Mouse (Mus musculus) midbrain, embryonic 15.5 days (tissue): Measurements from ENCODE around the gene Muc3. TPM values are rescaled to one million over a fixed set of nuclear protein-coding genes. Genes with fewer than 3 reads are reported as not detected.
"Not testable (repeated sequence)": the region's sequence is repeated elsewhere in the genome, so short reads cannot be mapped to it uniquely, and the experiment has no call there.

Source experiments
- ATAC-seq: fragments of 200-750 bp; cut with Nextera tagmentation; replicated peaks from 2 replicates; pipeline ENCODE4 v1.8.0; 2017; ENCODE audit warnings: moderate TSS enrichment
- H3K27ac ChIP-seq: fragments of 300-500 bp; sonication (generic); 2 replicates; pipeline ENCODE4 v1.5.1; 2015; ENCODE audit warnings: mild to moderate bottlenecking, inconsistent platforms
- H3K27me3 ChIP-seq: fragments of 300-500 bp; sonication (generic); replicated peaks from 2 replicates; pipeline ENCODE4 v1.6.1; 2015; ENCODE audit warnings: inconsistent platforms
- H3K36me3 ChIP-seq: fragments of 300-500 bp; sonication (generic); replicated peaks from 2 replicates; pipeline ENCODE4 v1.6.1; 2015; ENCODE audit warnings: inconsistent platforms
- H3K4me1 ChIP-seq: fragments of 300-500 bp; sonication (generic); 2 replicates; pipeline ENCODE4 v1.6.1; 2015; ENCODE audit warnings: inconsistent platforms
- H3K4me2 ChIP-seq: fragments of 300-500 bp; sonication (generic); 2 replicates; pipeline ENCODE4 v1.6.1; 2015; ENCODE audit warnings: inconsistent platforms, mild to moderate bottlenecking, moderate library complexity
- H3K4me3 ChIP-seq: fragments of 300-500 bp; sonication (generic); 2 replicates; pipeline ENCODE4 v1.5.1; 2015; ENCODE audit warnings: mild to moderate bottlenecking, inconsistent platforms
- H3K9ac ChIP-seq: fragments of 300-500 bp; sonication (generic); 2 replicates; pipeline ENCODE4 v1.6.1; 2015; ENCODE audit warnings: mild to moderate bottlenecking, inconsistent platforms
- H3K9me3 ChIP-seq: fragments of 300-500 bp; sonication (generic); 2 replicates; pipeline ENCODE4 v1.6.1; 2016; ENCODE audit warnings: inconsistent platforms
- WGBS: fragments of 180-500 bp; shearing (Covaris S2); methylation state at CpG from one replicate; pipeline ENCODE4 v1.1.7; 2015; ENCODE audit warnings: mixed read lengths; 5-methylcytosine and 5-hydroxymethylcytosine counted together
- polyA plus RNA-seq: library from polyadenylated mRNA; unstranded; fragments of >200 nt; fragmentation: Nextera tagmentation; extraction: Ambion mirVana; gene quantifications from 2 replicates; pipeline ENCODE4 v1.2.1, GENCODE M21; 2015

Muc3 gene
- polyA plus RNA-seq, 1 experiment from 2014 or later = not detected

GRCm38 (mm10) chr5:137117994-137118393 lies 31.1 kb downstream of the Muc3 start:
- H3K4me1 ChIP-seq = peaks cover 25% of the 10 kb centered on the region
- ATAC-seq, H3K9ac ChIP-seq, H3K27me3 ChIP-seq, H3K36me3 ChIP-seq, H3K4me3 ChIP-seq, H3K27ac ChIP-seq, H3K4me2 ChIP-seq, H3K9me3 ChIP-seq: not testable (repeated sequence)
- WGBS = 86% methylated on average over 3 of the region's 3 CpGs

GRCm38 (mm10) chr5:137116987-137117386 lies 32.1 kb downstream of the Muc3 start:
- no peak overlapping the region for H3K27ac ChIP-seq
- H3K36me3 ChIP-seq = no peaks in the 10 kb centered on the region
- H3K9ac ChIP-seq = no peak overlapping the region
- H3K4me2 ChIP-seq = no peak overlapping the region
- peaks cover 15% of the 10 kb centered on the region for H3K4me1 ChIP-seq
- no peak for ATAC-seq
- WGBS = 85% methylated on average over 2 of the region's 2 CpGs
- H3K4me3 ChIP-seq = no peak overlapping the region
- H3K27me3 ChIP-seq = no peaks in the 10 kb centered on the region
- H3K9me3 ChIP-seq = no peaks in the 10 kb centered on the region

- no peak for ATAC-seq
- WGBS = 12% methylated on average over 29 of the region's 29 CpGs
- Histone ChIP-seq H3K4me1 (peaks cover 13% of the 10 kb centered on the region), H3K27me3 (no peaks in the 10 kb centered on the region), H3K9me3 (no peaks in the 10 kb centered on the region), H3K9ac (peak within 1 kb of the TSS; percentile 31; the same call in 1 of the 2 replicates), H3K36me3 (no peaks in the 10 kb centered on the region), H3K27ac (no peak within 1 kb of the TSS), H3K4me2 (peak within 1 kb of the TSS; percentile 49), H3K4me3 (peak within 1 kb of the TSS; percentile 35)
Measured at GRCm38 (mm10) chr5:137115866-137116847, 33.0 kb downstream of the Muc3 start, which contains the start of gene Trim56. Gene Trim56 (minus strand): TSS chr5:137116209.

DNA sequence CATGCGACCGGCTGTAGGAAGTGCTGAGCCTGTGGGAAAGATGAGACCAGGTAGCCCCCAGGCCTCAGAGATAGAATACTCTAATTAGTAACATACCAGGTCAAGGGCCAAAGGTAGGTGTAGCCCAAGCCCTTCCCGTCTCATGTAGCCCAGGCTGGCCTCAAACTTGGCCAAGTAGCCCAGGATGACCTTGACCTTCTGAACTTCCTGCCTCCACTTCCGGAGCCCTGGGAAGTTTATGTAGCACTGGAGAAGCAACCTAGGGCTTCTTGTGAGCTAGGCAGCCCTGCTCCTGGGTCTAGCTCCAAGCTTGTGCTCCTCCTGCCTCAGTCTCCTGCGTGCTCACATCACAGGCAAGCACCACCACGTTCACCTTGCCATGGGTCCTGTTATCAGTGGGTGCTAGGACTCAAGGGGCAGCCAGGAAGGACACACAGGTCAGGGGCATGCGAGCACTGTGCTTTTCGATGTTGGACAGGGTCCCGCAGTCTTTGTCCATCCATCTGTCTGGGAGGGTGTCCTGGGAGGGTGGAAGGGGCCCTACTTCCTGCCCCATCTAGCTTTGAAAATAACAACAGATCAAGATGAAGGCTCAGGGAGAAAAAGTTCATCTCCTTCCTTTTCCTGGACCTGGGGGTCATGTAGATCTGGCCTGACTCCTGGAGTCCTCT lies 34.1 kb downstream of the Muc3 start:
- no peaks in the 10 kb centered on the region for H3K9me3 ChIP-seq
- 86% methylated on average over 9 of the region's 9 CpGs for WGBS
- H3K9ac ChIP-seq = 0 out of 2 replicates have a peak overlapping the region, but pooled peaks have one; percentile 23
- no peak overlapping the region for H3K27ac ChIP-seq
- peak overlapping the region; percentile 49; the same call in 1 of the 2 replicates for H3K4me2 ChIP-seq
- no peak for ATAC-seq
- no peak overlapping the region for H3K4me3 ChIP-seq
- H3K27me3 ChIP-seq = no peaks in the 10 kb centered on the region
- H3K4me1 ChIP-seq = peaks cover 13% of the 10 kb centered on the region
- no peaks in the 10 kb centered on the region for H3K36me3 ChIP-seq

- ATAC-seq = no peak
- no peaks in the 10 kb centered on the region for H3K9me3 ChIP-seq
- no peak overlapping the region for H3K4me3 ChIP-seq
- 78% methylated on average over 5 of the region's 5 CpGs for WGBS
- H3K36me3 ChIP-seq = no peaks in the 10 kb centered on the region
- H3K4me2 ChIP-seq = no peak overlapping the region
- no peaks in the 10 kb centered on the region for H3K27me3 ChIP-seq
- H3K27ac ChIP-seq = no peak overlapping the region
- H3K4me1 ChIP-seq = peaks cover 13% of the 10 kb centered on the region
- no peak overlapping the region for H3K9ac ChIP-seq
Measured at GRCm38 (mm10) chr5:137111542-137112408, 37.3 kb downstream of the Muc3 start.

- ATAC-seq = no peak
- whole genome bisulfite sequencing = 92% methylated on average over 12 of the region's 12 CpGs
- peaks cover 5% of the 10 kb centered on the region for H3K4me1 ChIP-seq
- no peaks in the 10 kb centered on the region for H3K9me3 ChIP-seq
- H3K27ac ChIP-seq = no peak overlapping the region
- H3K4me3 ChIP-seq = no peak overlapping the region
- no peak overlapping the region for H3K4me2 ChIP-seq
- H3K27me3 ChIP-seq = no peaks in the 10 kb centered on the region
- H3K36me3 ChIP-seq = no peaks in the 10 kb centered on the region
- no peak overlapping the region for H3K9ac ChIP-seq
Measured at GRCm38 (mm10) chr5:137110863-137111262, 38.3 kb downstream of the Muc3 start.

GRCm38 (mm10) chr5:137109941-137110593 lies 39.1 kb downstream of the Muc3 start:
- H3K4me2 ChIP-seq = no peak overlapping the region
- H3K4me3 ChIP-seq = no peak overlapping the region
- no peaks in the 10 kb centered on the region for H3K27me3 ChIP-seq
- no peaks in the 10 kb centered on the region for H3K36me3 ChIP-seq
- H3K9me3 ChIP-seq = no peaks in the 10 kb centered on the region
- no peak overlapping the region for H3K9ac ChIP-seq
- WGBS = 57% methylated on average over 25 of the region's 25 CpGs
- no peak for ATAC-seq
- no peaks in the 10 kb centered on the region; the same call in 1 of the 2 replicates for H3K4me1 ChIP-seq
- no peak overlapping the region for H3K27ac ChIP-seq

GRCm38 (mm10) chr5:137108111-137108510 lies 41.0 kb downstream of the Muc3 start:
- H3K9me3 ChIP-seq = no peaks in the 10 kb centered on the region
- WGBS = 68% methylated on average over 6 of the region's 6 CpGs

DNA sequence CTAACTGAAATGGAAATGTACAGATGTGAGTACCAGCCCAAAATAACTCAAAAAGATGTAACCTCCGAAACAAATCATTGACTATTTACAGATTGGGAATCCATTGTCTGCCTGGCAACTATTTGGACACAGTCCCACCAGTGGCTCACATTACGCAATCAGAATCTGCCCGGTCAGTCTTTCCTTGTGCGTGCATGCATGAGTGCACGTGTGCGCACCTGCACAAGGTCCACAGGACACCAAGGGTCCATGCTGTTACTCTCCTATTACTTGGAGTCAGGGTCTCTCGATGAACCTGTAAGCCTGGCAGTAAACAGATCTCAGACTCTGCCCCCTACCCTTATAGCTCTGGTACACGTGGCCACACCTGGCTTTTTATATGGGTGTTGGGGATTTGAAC lies 41.5 kb downstream of the Muc3 start:
- Histone ChIP-seq H3K4me2 (no peak overlapping the region), H3K9ac (no peak overlapping the region), H3K4me3 (no peak overlapping the region), H3K9me3 (no peaks in the 10 kb centered on the region), H3K36me3 (no peaks in the 10 kb centered on the region), H3K27ac (no peak overlapping the region), H3K27me3 (no peaks in the 10 kb centered on the region), H3K4me1 (no peaks in the 10 kb centered on the region; the same call in 1 of the 2 replicates)
- WGBS = 84% methylated on average over 8 of the region's 8 CpGs
- no peak for ATAC-seq

More at GRCm38 (mm10) chr5:137108111-137108510, 41.0 kb downstream of the Muc3 start:
- Histone ChIP-seq H3K4me1 (no peaks in the 10 kb centered on the region; the same call in 1 of the 2 replicates), H3K4me3 (no peak overlapping the region), H3K27ac (no peak overlapping the region), H3K4me2 (no peak overlapping the region), H3K9ac (no peak overlapping the region), H3K27me3 (no peaks in the 10 kb centered on the region), H3K36me3 (no peaks in the 10 kb centered on the region)
- no peak for ATAC-seq

GRCm38 (mm10) chr5:137107024-137107423 lies 42.1 kb downstream of the Muc3 start:
- Histone ChIP-seq H3K9me3 (no peaks in the 10 kb centered on the region), H3K27ac (no peak overlapping the region), H3K4me2 (peak overlapping the region; percentile 25), H3K36me3 (no peaks in the 10 kb centered on the region), H3K27me3 (no peaks in the 10 kb centered on the region), H3K4me3 (no peak overlapping the region), H3K9ac (no peak overlapping the region), H3K4me1 (no peaks in the 10 kb centered on the region; the same call in 1 of the 2 replicates)
- ATAC-seq = no peak
- WGBS = 6% methylated on average over 6 of the region's 6 CpGs

DNA sequence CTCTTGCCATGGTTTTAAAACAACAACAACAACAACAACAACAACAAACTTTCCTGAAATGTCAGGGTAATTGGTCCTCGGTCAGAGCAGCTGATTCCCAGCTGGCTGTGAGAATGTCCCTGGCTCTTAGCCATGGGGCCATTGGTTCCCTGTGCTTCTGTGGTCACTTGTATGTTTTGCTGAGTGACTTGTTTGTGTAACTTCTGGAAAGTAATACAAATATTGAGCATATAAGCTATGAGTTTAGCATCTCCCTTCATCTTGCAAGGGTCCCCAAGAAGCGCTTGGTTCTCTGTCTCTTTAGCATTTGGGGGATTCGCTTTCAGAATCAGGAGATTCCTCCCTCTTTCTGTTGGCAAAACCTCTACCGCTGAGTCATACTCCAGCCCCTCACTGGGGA lies 42.7 kb downstream of the Muc3 start:
- H3K9me3 ChIP-seq = no peaks in the 10 kb centered on the region
- H3K27ac ChIP-seq = no peak overlapping the region
- H3K36me3 ChIP-seq = no peaks in the 10 kb centered on the region
- 73% methylated on average over 4 of the region's 4 CpGs for WGBS
- no peak overlapping the region for H3K4me3 ChIP-seq
- H3K9ac ChIP-seq = no peak overlapping the region
- ATAC-seq = no peak
- no peaks in the 10 kb centered on the region for H3K27me3 ChIP-seq
- H3K4me1 ChIP-seq = no peaks in the 10 kb centered on the region; the same call in 1 of the 2 replicates
- H3K4me2 ChIP-seq = no peak overlapping the region
